Mouse (Mus musculus) embryonic fibroblast, embryonic 13.5 days (primary cell): ENCODE results near the gene Rtl5.

Experiments
- CTCF ChIP-seq: IDR thresholded peaks from 2 replicates; pipeline ENCODE4 v1.5.1; 2011; ENCODE audit warnings: mild to moderate bottlenecking, control low read depth, low read length, moderate library complexity, borderline replicate concordance; ENCODE audit not compliant: insufficient read depth
- POLR2A ChIP-seq: IDR thresholded peaks from 2 replicates; pipeline ENCODE4 v1.6.1; 2011; ENCODE audit warnings: low read depth, mild to moderate bottlenecking, control low read depth, low read length, moderate library complexity

- no peak for TF ChIP-seq CTCF
- no peak for TF ChIP-seq POLR2A
These were observed 19.9 kb downstream of the Rtl5 start for GRCm38 (mm10) chrX:102051225-102051624.
